Mouse (Mus musculus): ENCODE data around the gene Zer1. TPM values are rescaled to one million over a fixed set of nuclear protein-coding genes. Genes with fewer than 3 reads are reported as not detected.
A peak's percentile ranks its signal among the peaks of the same experiment; 100 is the strongest.
"Not testable (repeated sequence)": the region's sequence is repeated elsewhere in the genome, so short reads cannot be mapped to it uniquely, and the experiment has no call there.

Gene Zer1
- 10 to 100 TPM; 80.8 to 88.0 TPM for total RNA-seq (2021)

GRCm38 (mm10) chr2:30124472-30125274, at the start of gene Zer1:
Gene Zer1, minus strand, starts transcription at chr2:30124585.
- intact Hi-C loops (cut with DNase I): no loop called here
- DNase-seq: peak; percentile 96

DNA sequence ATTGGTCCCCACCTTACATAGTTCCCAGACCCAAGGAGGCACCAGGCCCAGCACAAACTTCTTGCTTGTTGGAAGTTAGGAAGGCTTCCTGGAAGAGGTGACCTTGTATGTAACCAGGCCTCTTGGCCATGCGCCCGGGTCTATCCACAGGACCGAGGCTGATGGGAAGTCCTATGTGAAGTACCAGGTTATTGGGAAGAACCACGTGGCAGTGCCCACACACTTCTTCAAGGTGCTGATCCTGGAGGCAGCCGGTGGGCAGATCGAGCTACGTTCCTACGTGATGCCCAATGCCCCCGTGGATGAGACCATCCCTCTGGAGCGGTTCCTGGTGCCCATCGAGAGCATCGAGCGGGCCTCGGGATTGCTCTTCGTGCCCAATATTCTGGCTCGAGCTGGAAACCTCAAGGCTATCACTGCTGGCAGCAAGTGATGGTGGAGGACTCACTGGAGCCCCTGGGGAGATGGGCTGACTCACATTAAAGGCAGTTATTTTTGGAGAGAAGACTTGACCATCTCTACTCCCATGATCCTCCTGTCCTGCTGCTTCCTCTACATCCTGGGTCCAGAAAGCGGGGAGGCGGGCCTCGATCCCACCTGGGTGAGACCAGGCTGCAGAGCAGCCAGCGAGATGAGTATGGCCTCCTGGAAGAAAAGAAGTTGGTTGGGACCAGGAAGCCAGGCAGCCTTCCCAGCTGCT, 49.3 kb upstream of the Zer1 start:
- intact Hi-C loops (cut with DNase I): no loop called here
- no peak for DNase-seq

GRCm38 (mm10) chr2:30171997-30172382, 47.6 kb upstream of the Zer1 start:
- intact Hi-C loops (cut with DNase I): no loop called here
- no peak for DNase-seq

DNA sequence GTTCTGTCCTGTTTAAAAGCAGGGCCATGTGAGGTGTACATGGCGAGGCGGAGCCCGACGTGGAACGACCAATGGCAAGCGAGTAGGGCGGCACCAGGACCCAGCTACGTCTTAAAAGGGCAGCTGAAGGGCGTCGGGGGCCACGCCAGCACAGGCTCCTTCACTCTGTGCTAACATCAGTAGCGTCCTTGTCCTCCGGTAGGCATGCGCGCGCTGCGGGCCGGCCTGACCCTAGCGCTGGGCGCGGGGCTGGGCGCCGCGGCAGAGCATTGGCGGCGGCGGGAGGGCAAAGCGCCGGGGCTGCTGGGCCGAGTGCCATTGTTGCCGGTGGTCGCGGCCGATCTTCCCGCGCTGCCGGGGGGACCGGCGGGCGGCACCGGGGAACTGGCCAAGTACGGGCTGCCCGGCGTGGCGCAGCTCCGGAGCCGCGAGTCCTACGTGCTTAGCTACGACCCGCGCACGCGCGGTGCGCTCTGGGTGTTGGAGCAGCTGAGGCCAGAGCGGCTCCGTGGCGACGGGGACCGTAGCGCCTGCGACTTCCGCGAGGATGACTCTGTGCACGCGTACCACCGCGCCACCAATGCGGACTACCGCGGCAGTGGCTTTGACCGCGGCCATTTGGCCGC, 47.1 kb upstream of the Zer1 start, which contains the start of gene Endog:
Gene Endog, plus strand, starts transcription at position 123 of the 626 bp plus-strand sequence.
- DNase-seq: peak; percentile 87
- intact Hi-C loops (cut with DNase I): no loop called here

- intact Hi-C loops (cut with DNase I): no loop called here
- DNase-seq: no peak
Observed at GRCm38 (mm10) chr2:30166677-30167076, 42.3 kb upstream of the Zer1 start.

- intact Hi-C loops (cut with DNase I): no loop called here
- DNase-seq: no peak
Observed at GRCm38 (mm10) chr2:30164340-30164932, 40.1 kb upstream of the Zer1 start.

DNA sequence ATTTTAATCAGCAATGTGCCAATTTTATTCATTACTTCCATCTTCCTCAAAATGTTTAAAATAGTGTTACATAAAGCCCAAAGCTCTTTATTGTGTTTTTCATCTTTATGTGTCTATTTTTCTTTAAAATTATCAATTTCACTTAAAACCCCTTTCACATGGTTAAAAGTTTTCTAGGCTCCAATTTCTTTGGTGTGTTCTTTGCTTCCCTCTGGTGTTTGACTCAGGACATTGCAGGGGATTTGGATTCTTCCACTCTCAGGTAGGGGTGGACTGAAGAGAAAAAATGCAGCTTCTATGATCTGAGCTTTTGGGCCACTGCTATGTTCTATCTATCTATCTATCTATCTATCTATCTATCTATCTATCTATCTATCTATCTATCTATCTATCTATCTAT, 37.4 kb upstream of the Zer1 start:
- DNase-seq: no peak

GRCm38 (mm10) chr2:30159871-30160270, 35.5 kb upstream of the Zer1 start:
- intact Hi-C loops (cut with DNase I); DNase-seq: not testable (repeated sequence)

More for the DNA sequence above, 37.4 kb upstream of the Zer1 start:
- intact Hi-C loops (cut with DNase I): no loop called here

DNA sequence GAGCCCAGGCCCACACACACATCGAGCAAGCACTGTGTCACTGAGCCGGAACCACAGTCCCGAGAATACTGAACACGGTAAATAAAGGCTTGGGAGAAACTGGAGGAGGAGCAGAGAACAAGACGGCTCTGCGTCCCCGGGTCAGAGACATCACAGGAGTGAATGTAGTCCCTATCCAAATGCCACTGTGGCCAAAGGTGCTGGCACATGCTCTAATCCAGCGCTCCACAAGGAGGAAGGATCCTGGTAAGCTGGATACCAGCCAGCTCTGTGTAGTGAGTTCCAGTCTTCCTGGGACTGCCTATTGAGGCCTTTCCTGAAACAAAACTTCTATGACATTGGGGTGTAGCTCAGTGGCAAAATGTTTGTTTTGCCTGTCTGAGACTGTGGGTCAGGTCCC, 28.2 kb upstream of the Zer1 start:
- DNase-seq: no peak
- intact Hi-C loops (cut with DNase I): no loop called here

GRCm38 (mm10) chr2:30151840-30152239, 27.5 kb upstream of the Zer1 start:
- intact Hi-C loops (cut with DNase I): no loop called here
- DNase-seq: no peak

DNA sequence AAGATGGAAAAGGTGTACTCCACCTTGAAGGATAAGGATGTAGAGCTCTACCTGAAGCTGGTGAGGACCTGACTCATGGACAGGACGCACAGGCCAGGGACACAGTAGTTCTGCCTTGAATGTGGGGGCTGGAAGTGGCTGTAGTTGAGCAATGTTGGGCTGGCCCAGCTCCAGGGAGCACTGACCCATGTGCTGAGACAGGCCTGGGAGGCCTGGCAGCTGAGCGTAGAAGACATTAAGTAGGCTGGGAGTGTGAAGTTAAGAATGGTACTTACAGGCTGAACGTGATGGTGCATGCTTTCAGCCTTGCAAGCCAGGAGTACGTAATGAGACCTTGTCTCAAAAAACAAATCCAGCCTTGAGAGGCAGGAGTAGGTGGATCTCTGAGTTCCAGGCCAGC, 23.1 kb upstream of the Zer1 start:
- DNase-seq: no peak
- intact Hi-C loops (cut with DNase I): no loop called here

- intact Hi-C loops (cut with DNase I): no loop called here
- no peak for DNase-seq
Observed at GRCm38 (mm10) chr2:30144436-30144835, 20.1 kb upstream of the Zer1 start.

GRCm38 (mm10) chr2:30140021-30140420, 15.6 kb upstream of the Zer1 start:
- intact Hi-C loops (cut with DNase I); DNase-seq: not testable (repeated sequence)

- intact Hi-C loops (cut with DNase I): no loop called here
- DNase-seq: no peak
Observed at GRCm38 (mm10) chr2:30136458-30136857, 12.1 kb upstream of the Zer1 start.

GRCm38 (mm10) chr2:30134928-30135620, 10.7 kb upstream of the Zer1 start:
- DNase-seq: no peak
- intact Hi-C loops (cut with DNase I): no loop called here

DNA sequence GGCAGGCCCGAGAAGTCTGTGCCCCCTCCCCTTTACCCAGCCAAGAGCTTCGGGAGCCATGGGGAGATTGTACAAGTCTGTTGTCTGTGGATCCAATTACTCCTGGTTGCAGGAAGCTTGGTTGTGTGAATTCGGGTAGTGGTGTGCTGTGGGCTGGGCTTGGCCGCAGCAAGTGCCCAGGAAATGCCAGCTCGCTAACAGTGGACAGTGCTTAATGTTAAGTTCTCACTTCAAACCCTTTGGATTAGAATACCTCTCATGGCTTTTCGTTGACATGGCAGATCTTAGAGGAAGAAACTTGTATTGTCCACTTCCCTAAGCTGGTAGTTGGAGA, 10.0 kb upstream of the Zer1 start:
- DNase-seq: no peak
- intact Hi-C loops (cut with DNase I): no loop called here

DNA sequence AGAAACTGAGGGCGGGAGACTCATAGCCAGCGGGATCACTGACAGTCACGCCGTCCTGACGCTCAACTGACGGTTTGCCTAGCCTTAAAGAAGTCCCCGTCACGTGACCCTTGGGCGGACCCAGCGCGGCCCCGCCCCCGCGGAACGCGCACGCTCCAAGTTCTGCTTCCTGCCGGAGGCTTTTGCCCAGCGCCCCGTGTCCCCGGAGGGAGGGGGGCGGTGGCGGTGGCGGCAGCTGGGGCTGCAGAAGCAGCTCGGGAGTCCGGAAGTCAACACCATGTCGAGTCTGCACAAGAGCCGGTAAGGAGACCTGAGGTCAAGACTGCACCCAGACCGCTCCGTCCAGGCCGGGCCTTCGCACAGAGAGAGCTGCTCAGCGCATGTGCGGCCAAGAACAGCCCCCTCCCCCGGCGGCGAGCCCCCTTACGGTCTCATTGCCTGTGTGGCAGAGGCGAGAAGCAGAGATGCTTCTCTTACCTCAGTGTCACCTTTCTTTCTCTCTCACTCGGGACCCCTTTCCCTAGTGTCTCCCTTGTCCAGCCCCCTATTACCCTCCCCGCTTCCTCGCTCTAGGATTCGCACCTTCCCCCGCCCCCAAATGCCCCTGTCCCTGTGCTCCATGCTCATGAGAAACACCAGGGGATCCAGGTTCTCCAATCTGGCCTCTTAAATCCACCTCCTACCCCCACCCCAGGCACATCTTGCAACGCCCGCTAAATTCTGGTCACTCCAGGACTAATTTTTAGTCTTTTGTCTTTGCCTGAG, 9.4 kb upstream of the Zer1 start, which contains the start of gene Tbc1d13:
Gene Tbc1d13, plus strand, starts transcription at position 134 of the 765 bp plus-strand sequence.
- intact Hi-C loops (cut with DNase I): no loop called here
- peak; percentile 96 for DNase-seq

- DNase-seq: no peak
- intact Hi-C loops (cut with DNase I): no loop called here
Observed at GRCm38 (mm10) chr2:30132801-30133612, 8.6 kb upstream of the Zer1 start.

DNA sequence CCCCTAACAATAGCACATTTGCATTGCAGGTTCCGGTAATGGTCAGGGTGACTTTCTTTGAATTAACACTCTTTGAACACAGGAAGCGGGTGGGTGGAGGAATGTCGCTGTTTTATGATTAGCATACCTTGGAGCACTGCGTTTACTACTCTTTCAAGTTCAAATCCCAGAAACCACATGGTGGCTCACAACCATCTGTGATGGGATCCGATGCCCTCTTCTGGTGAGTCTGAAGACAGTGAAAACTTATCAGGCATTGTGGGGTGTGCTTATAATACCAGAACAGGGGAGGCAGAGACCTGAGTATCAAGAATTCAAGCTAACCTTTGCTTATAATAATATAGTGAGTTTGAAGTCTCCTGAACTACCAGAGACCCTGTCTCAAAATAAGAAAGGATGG, 6.9 kb upstream of the Zer1 start:
- DNase-seq; intact Hi-C loops (cut with DNase I): not testable (repeated sequence)
